Mouse (Mus musculus) layer of hippocampus, postnatal 25 days (tissue): ENCODE data around the gene Nr1d1. TPM values are rescaled to one million over a fixed set of nuclear protein-coding genes. Genes with fewer than 3 reads are reported as not detected.
"Not testable (repeated sequence)": the region's sequence is repeated elsewhere in the genome, so short reads cannot be mapped to it uniquely, and the experiment has no call there.

Source experiments
- DNase-seq, 2 experiments: peaks; one replicate each; pipeline ENCODE4 v3.0.0; 2022; ENCODE audit warnings: mixed read lengths in 2 of 2, low spot score in 1 of 2; ENCODE audit errors: extremely low spot score in 1 of 2
- total RNA-seq, 2 experiments: library from RNA; stranded (reverse); gene quantifications; 2 replicates each; pipeline ENCODE4 v1.2.3; 2021

Nr1d1 gene
- total RNA-seq, 2 experiments from 2014 or later = 78.1 to 92.2 TPM

DNA sequence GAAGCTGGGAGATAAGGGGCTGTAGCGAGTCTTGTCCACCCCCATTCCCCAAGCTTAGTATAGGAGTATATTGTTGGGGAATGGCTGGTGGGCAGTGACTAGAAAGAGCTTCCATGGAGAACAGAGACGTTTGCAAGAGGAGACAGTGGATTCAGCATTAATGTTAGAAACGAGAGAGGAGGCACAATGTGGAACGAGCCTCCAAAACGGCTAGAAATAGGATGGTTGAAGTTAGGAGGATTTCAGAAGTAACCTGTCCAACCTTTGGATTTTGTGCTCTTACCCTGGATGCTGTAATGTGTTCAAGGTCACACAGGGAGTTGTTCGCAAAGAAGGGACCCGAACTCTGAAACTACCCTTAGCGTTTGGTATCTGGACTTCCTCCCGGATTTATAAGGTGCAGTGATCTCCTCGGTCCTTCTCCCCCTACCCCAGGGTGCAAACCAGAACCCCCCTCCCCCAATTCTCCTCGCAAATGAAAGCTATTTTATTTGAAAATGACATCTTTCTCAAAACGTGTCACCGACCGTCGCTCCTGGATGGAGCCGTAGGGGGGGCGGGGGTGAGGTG lies 34.0 kb downstream of the Nr1d1 start:
- no peak for DNase-seq

DNA sequence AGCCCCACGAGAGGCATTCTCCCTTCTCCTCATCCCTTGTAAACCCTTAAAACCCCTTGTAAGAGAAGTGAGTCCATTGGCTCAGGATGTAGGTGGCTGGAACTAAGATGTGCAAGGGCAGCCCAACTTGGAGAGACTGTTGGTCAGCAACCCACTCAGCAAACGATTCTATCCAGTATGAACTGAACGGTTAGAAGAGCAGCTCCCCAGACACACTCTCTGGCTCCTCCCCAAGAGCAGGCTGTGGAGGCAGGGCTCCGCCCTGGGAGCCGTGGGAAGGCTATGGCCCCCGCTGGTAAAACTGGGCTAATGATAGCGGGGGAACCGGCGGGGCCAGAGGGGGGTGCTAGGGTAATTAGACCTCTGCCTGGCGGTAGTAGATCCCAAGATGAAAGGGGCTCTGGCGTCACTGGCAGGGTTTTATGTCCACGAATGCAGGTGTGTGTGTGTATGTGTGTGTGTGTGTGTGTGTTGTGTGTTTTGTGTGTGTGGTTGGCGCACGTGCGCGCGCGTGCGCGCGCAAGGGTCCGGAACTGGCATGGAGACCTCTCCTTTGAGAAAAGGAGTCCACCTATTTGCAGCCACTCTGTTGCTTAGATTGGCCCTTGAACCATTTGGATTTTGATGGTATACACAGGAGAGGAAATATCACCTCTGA lies 34.6 kb downstream of the Nr1d1 start, which contains the start of gene Thra:
Thra (plus strand) TSS at position 246 of the 658 bp plus-strand sequence.
- DNase-seq = peak; percentile 49 to 56

DNA sequence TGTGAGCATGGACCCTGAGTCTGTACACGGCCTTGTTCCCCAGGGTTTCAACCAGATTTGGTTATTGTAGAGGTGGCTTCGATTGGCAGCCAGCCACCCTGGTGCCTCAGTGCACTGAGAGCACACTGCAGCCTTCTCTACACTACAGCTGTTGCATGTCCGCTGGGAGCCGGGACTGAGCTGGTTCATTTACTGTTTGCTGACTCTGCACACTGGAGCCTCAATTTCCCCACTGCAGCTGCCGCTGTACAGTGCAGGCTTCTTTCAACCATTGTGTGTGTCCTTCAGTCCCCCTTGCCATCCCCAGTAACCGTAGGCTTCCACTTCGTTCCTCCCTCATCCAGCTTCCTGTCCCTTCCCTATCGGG lies 35.1 kb downstream of the Nr1d1 start:
- peak; percentile 42 to 44 for DNase-seq

DNA sequence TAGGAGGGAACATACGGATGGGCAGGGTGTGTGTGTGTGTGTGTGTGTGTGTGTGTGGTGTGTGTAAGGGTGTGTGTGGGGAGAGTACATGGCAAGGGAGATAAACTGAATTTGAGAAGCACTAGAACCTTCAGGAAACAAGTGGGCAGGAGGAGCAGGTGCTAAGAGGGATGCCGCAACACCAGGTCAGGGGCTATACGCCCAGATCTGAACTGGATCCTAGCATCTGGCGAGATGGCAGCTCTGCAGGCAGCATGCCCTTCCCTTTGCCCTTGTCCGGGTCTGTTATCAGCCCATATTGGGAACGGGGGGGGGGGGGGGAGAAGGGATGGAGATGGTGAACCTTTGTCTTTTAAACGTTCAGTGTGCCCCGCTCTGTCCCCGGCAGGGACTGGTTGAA lies 36.2 kb downstream of the Nr1d1 start:
- peak in 1 of 2 experiments; percentile 39 for DNase-seq

DNA sequence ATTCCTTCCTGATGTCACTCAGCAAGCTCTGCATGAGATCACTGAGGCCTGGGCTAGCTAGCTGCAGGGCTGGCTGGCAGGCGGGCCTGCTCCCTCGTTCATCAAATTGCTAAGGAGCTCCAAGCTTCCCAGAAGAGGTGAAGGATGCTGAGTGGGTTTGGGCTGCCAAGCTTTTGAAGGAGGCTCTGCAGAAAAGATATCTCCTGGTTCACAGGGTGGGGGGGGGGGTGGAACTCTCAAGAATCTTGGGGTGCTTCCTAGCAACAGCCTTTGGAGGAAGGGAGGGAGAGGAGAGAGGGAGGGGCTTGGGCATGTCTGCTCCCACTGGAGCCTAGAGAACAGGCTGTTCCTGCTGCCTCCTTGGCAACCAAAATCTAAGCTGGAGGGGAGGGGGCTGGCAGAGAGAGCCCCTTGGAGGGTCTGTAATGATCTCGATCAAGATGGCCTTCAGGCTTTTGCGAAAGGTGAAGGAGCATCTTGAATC lies 36.7 kb downstream of the Nr1d1 start:
- peak; percentile 29 to 44 for DNase-seq

DNA sequence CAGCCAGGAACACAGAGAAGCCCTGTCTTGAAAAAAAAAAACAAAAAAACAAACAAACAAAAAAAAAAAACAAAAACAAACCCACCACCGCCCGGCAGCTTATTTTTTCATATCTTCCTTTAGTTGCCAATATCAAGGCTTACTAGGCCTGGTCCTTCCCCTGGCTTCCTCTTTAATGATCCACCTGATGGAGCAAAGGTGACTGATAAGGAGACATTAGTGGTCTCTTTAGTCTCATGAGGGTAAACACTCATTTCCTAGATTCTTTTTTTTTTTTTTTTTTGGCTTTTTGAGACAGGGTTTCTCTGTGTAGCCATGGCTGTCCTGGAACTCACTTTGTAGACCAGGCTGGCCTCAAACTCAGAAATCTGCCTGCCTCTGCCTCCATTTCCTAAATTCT lies 37.9 kb downstream of the Nr1d1 start:
- not testable (repeated sequence) for DNase-seq

DNA sequence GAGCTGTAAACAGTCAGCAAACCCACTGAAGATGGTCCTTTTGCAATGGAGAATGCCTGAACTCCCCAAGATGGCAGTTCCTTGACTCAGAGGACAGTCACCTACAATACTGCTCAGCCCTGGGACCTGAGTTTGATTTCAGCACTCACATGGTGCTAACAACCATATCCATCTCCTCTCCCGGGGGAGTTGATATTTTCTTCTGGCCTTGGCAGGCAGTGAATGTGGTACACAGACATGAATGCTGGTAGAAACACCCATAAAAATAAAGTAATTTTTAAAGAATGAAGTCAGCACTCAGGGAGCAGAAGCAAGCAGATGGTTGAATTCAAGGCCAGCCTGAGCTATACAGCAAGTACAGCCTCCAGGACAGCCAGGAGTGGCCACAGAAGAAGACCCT lies 39.0 kb downstream of the Nr1d1 start:
- DNase-seq = no peak

DNA sequence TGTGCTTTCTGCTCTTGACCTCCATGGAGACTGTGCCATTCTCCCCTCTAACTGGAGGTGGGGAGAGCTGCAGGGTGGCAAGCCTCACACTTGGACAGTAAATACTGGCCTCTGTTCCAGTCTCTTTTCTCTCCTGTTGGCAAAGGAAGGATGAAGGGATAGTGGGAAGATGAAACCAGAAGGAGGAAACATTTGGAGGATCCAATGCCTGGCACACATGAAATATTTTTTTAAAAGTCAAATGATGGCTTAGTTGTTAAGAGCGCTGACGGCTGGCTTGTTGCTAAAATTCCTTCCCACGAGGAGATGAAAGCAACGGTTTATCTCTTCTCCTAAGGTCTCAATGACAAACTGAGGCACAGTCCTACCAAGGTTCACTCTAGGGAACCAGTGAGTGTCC lies 40.0 kb downstream of the Nr1d1 start:
- DNase-seq = no peak

DNA sequence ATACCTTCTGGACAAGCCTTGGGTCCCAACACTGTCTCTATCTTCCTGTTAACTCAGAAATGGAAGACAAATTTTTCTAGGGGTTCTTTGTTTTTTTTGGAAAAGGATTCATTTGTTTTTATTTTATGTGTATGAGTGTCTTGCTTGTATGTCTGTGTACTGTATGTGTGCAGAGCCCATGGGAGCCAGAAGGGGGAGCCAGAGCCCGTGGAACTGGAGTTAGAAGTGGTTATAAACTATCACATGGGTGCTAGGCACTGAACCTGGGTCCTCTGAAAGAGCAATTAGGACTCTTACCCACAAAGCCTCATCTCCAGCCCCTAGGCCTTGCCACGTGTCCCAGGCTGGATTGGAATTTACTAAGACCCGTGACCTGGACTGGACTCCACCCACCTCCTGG lies 41.1 kb downstream of the Nr1d1 start:
- no peak for DNase-seq

DNA sequence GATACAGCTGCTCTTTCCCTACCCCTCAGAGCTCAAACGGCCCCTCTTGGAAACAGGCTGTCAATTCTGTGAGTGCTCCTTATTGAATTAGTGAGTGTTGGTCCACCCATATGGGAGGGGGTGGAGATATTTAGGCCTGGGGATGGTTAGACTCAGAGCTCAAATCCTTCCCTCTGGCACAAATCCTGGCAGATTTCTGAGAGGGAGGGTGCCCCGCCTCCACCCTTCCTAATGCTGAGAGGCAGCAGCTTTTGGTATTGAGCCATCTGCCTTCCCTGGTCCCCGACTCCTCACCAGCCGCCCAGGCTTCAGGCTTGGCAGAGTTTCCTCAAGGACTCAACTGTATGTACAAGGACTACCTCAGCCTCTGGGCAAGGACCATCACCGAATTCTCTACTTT lies 44.0 kb downstream of the Nr1d1 start:
- peak in 1 of 2 experiments; percentile 46 for DNase-seq

DNA sequence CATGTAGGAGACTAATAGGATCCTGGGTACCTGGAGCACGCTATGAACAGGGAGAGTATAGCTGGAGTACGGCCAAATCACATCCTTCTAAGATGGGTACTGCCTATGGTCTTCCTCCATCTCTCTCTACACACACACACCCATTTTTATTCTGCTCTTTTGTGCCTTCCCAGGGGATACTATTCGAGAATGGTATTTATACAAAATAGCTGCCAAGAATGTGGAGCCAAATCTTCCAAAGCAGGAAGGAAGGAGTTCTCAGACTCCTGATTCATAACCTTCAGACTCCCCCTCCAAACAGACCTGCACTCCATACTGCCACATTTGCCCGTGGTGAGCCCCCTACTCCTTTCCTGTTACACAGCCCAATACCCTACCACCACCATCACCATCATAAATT lies 44.4 kb downstream of the Nr1d1 start:
- no peak for DNase-seq

DNA sequence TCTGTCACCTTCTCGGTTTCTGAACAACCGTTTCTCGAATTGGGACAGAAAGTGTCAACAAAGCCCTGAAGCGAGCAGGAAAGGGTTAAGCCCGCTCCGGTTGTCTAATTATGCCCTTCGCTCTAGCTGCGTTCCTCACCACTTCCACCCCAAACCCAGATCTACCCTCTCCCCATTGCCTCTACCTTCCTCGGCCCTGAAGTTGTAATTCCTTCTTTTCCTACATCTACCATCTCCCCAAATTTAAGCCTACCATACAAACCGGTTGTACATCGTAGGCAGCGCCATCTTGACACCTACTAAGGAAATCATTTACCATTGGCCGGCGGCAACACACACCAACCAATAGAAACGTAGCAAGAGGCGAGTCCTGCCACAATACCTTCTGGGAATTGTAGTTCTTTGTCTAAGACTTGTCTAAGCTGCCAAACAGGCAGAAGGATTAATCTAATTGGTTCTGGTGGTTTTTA lies 46.0 kb downstream of the Nr1d1 start, which contains the start of gene Med24:
Med24 (minus strand) TSS at position 317 of the 470 bp plus-strand sequence.
- peak in 1 of 2 experiments; percentile 68 for DNase-seq

DNA sequence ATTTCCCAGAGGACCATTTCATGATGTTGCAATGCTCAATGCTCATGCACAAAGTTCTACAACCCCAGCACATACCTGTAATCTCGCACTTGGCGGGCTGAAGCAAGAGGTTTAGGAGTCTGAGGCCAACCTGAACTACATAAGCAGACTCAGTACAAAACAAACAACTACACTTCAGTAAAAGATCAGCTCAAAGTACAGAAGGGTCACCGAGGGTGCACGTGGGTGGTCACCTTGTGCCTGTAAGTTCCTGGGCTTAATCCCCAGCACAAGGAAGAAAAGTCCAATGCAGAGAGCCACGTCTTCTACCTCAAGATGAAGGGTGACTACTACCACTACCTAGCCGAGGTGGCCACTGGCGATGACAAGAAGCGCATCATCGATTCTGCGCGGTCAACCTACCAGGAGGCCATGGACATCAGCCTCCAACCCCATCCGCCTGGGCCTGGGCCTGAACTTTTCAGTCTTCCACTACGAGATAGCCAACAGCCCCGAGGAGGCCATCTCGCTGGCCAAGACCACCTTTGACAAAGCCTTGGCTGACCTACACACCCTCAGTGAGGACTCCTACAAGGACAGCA lies 49.1 kb downstream of the Nr1d1 start:
- DNase-seq = no peak

DNA sequence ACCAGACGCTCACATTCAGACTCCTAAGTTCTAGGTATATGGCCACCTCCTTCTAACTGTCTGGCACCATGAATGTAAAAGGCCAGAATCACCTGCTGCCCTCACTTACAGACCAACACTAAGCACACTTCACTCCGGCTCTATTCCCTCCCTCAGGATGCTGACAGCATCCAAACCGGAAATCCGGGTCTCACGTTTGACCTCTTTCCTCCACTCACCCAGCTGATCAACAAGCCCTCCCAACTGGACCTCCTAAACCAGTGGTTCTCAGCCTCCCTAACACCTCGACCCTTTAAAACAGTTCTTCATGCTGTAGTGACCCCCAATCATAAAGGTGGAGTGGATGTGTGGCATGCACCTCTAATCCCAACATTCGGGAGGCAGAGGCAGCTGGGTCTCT lies 52.0 kb downstream of the Nr1d1 start:
- DNase-seq = no peak

DNA sequence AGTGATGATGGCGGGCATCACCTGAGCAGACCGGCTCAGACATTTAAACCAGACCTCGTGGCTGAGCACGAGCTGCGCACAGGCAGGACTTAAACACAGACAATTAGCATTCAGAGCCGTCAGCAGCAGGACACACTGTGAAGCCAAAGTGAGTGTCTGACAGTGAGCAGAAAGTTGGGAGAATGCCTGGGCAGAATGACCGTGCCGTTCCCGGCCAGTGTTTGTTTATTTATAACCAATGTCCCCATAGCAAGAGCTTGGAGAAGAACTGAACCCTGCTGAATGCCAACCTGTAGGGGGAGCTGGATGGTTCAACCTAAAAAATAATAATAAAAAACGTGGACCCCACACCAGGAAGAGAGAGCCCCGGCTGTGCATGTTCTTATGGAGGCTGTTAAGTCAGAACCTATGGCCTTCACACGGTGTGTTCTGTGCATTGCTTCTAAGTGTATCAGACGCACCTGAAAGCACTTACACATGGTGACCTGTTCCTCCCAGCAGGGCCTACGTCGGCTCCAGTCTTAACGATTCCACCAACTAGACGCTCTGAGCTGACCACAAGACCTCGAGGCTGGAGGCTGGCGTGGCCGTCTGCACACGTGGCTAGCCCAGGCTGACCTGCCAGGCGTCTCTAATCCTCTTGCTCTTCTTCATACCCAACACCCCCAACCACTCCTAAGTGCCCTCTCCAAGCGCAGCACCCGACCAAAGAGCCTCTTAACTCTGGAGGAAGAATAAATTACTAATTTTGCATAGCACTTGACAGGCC lies 53.5 kb downstream of the Nr1d1 start:
- DNase-seq = no peak

DNA sequence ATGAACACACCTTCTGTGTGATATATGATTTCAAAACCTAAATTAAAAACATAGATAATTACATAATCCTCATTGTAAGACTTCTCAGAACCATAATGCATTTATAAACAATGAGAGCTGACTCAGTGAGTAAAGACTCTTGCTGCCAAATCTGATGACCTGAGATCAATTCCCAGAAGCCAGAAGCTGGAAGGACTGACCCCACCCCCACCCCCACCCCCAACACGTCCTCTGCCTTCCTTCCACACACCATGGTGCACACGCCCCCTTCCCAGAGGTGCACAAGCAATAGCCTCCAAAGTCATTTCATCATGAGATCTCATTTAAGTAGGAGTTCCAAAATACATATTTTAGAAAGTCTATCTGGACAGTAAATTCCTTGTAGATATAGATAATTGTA lies 54.4 kb downstream of the Nr1d1 start:
- DNase-seq = no peak

Other genes with a start within 250 kb of the Nr1d1 start
- gene Ikzf3, start 229.3 kb downstream of the Nr1d1 start, total RNA-seq = under 1 TPM in 1 of 2 experiments, not detected in 1; 0.52 TPM
- gene Zpbp2, start 224.2 kb downstream of the Nr1d1 start, total RNA-seq = not detected
- gene Ormdl3, start 188.0 kb downstream of the Nr1d1 start, total RNA-seq = 10 to 100 TPM; 47.7 to 57.5 TPM
- gene Lrrc3c, start 177.0 kb downstream of the Nr1d1 start, total RNA-seq = not detected
- 10 to 100 TPM; 10.4 to 12.4 TPM for gene Gm12355, start 149.7 kb downstream of the Nr1d1 start, total RNA-seq
- not detected for gene Gsdma3, start 149.0 kb downstream of the Nr1d1 start, total RNA-seq
- gene Gsdma2, start 128.6 kb downstream of the Nr1d1 start, total RNA-seq = under 1 TPM in 1 of 2 experiments, not detected in 1; 0.20 TPM
- gene Gsdma, start 111.0 kb downstream of the Nr1d1 start, total RNA-seq = not detected
- 100 to 1,000 TPM; 127 to 128 TPM for gene Psmd3, start 92.8 kb downstream of the Nr1d1 start, total RNA-seq
- gene Csf3, start 74.1 kb downstream of the Nr1d1 start, total RNA-seq = not detected
- gene Med24, start 45.9 kb downstream of the Nr1d1 start, total RNA-seq = 100 to 1,000 TPM; 118 to 130 TPM
- 1,000 to 10,000 TPM; 1,027 to 1,094 TPM for gene Thra, start 34.7 kb downstream of the Nr1d1 start, total RNA-seq
- 100 to 1,000 TPM; 170 to 176 TPM for gene Msl1, start 20.2 kb upstream of the Nr1d1 start, total RNA-seq
- gene Casc3, start 29.6 kb upstream of the Nr1d1 start, total RNA-seq = 10 to 100 TPM; 53.3 to 60.6 TPM
- gene Rapgefl1, start 61.5 kb upstream of the Nr1d1 start, total RNA-seq = 100 to 1,000 TPM; 185 to 222 TPM
- gene Wipf2, start 88.3 kb upstream of the Nr1d1 start, total RNA-seq = 10 to 100 TPM; 57.2 to 61.4 TPM
- gene Cdc6, start 132.5 kb upstream of the Nr1d1 start, total RNA-seq = under 1 TPM; 0.54 to 0.94 TPM
- 10 to 100 TPM; 17.0 to 17.7 TPM for gene Rara, start 152.5 kb upstream of the Nr1d1 start, total RNA-seq
- 1 to 10 TPM; 1.5 to 2.3 TPM for gene Gjd3, start 207.7 kb upstream of the Nr1d1 start, total RNA-seq
- gene Top2a, start 248.9 kb upstream of the Nr1d1 start, total RNA-seq = 1 to 10 TPM; 2.5 to 4.5 TPM